Mouse (Mus musculus) embryonic fibroblast, embryonic 13.5 days (primary cell): ENCODE results near the gene Sytl2.

ENCODE experiments used
- CTCF ChIP-seq: IDR thresholded peaks from 2 replicates; pipeline ENCODE4 v1.5.1; 2011; ENCODE audit warnings: mild to moderate bottlenecking, control low read depth, low read length, moderate library complexity, borderline replicate concordance; ENCODE audit not compliant: insufficient read depth
- POLR2A ChIP-seq: IDR thresholded peaks from 2 replicates; pipeline ENCODE4 v1.6.1; 2011; ENCODE audit warnings: low read depth, mild to moderate bottlenecking, control low read depth, low read length, moderate library complexity

DNA sequence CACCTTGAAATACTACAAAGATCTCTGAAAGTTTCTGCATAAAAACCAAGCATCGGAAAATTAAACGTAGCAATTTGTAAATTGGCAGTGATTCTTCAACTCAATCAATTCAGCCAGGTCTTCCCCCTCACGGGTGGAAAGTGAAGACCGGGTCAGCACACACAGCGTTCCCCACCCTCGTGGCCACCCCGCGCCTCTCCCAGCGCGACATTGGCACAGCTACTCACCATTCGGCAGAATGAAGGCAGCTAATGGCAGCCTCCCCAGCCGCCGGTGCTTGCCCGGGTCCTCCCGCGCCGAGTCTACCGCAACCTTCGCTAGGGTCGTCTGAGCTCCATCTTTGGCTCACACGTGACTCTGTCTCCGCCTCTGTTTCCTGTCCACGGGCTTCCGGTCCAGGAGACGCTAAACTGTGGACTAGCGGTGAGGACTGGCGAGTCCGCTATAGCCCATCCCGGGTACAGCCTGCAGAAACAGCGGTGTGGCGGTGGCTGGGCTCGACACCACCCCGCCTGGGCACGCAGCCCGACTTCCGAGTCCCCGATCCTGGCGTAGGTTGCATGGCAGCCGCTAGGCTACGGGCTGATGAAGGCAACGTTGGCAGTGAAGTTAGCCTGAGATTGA is 154.9 kb downstream of the Sytl2 start, which contains the start of gene Tmem126a:
- TF ChIP-seq CTCF (peak; percentile 6; the same call in 1 of the 2 replicates), POLR2A (peak; percentile 96)
